Mouse (Mus musculus): ENCODE measurements at regions not wholly inside any gene's neighbourhood (a gene's known extent, or its start where the extent isn't known, plus 50 kb on each side); places are given as distances from the start of the nearest gene placed in this dataset.

- no peak for DNase-seq
- TF ChIP-seq CTCF (IDR thresholded peaks at IDR 0.05; ENCODE audit: borderline replicate concordance, insufficient read depth, low read depth, low read length), result no peak
- TF ChIP-seq POLR2A (IDR thresholded peaks at IDR 0.05; ENCODE audit: borderline replicate concordance, insufficient read depth, low read length), result no peak
- Histone ChIP-seq H3K27ac (ENCODE audit: insufficient read depth, low read length) (no peak overlapping the region), H3K4me1 (ENCODE audit: control insufficient read depth, insufficient read depth, low read length) (no peaks in the 10 kb centered on the region), H3K4me3 (replicated peaks; ENCODE audit: insufficient read depth, low read depth, low read length) (no peak overlapping the region), H3K27me3 (ENCODE audit: control insufficient read depth, insufficient read depth, low read length) (no peaks in the 10 kb centered on the region)
- WGBS, result 76% methylated on average over 3 of the region's 3 CpGs
Measured at GRCm38 (mm10) chr1:98906260-98906659, 485.3 kb downstream of the Slco6d1 start.

- no peak for DNase-seq
- TF ChIP-seq CTCF (IDR thresholded peaks at IDR 0.05; ENCODE audit: borderline replicate concordance, insufficient read depth, low read depth, low read length) (no peak), POLR2A (IDR thresholded peaks at IDR 0.05; ENCODE audit: borderline replicate concordance, insufficient read depth, low read length) (no peak)
- WGBS, result 92% methylated on average over 2 of the region's 2 CpGs
- no peak overlapping the region for H3K4me3 ChIP-seq (replicated peaks; ENCODE audit: insufficient read depth, low read depth, low read length)
- no peaks in the 10 kb centered on the region for H3K4me1 ChIP-seq (ENCODE audit: control insufficient read depth, insufficient read depth, low read length)
- no peak overlapping the region for H3K27ac ChIP-seq (ENCODE audit: insufficient read depth, low read length)
- H3K27me3 ChIP-seq (ENCODE audit: control insufficient read depth, insufficient read depth, low read length), result no peaks in the 10 kb centered on the region
Measured at GRCm38 (mm10) chr1:98923043-98923442, 502.1 kb downstream of the Slco6d1 start.

GRCm38 (mm10) chr1:98924933-98925332 is 504.0 kb downstream of the Slco6d1 start:
- Histone ChIP-seq H3K4me1 (ENCODE audit: control insufficient read depth, insufficient read depth, low read length) (no peaks in the 10 kb centered on the region), H3K27ac (ENCODE audit: insufficient read depth, low read length) (no peak overlapping the region), H3K27me3 (ENCODE audit: control insufficient read depth, insufficient read depth, low read length) (no peaks in the 10 kb centered on the region), H3K4me3 (replicated peaks; ENCODE audit: insufficient read depth, low read depth, low read length) (no peak overlapping the region)
- DNase-seq, result no peak
- no peak for TF ChIP-seq CTCF (IDR thresholded peaks at IDR 0.05; ENCODE audit: borderline replicate concordance, insufficient read depth, low read depth, low read length)
- TF ChIP-seq POLR2A (IDR thresholded peaks at IDR 0.05; ENCODE audit: borderline replicate concordance, insufficient read depth, low read length), result no peak
- 63% methylated on average over 2 of the region's 2 CpGs for WGBS

- no peak overlapping the region for H3K27ac ChIP-seq (ENCODE audit: insufficient read depth, low read length)
- 56% methylated on average over 1 of the region's 1 CpGs for WGBS
- TF ChIP-seq POLR2A (IDR thresholded peaks at IDR 0.05; ENCODE audit: borderline replicate concordance, insufficient read depth, low read length), result no peak
- no peak for TF ChIP-seq CTCF (IDR thresholded peaks at IDR 0.05; ENCODE audit: borderline replicate concordance, insufficient read depth, low read depth, low read length)
- no peak for DNase-seq
- no peaks in the 10 kb centered on the region for H3K4me1 ChIP-seq (ENCODE audit: control insufficient read depth, insufficient read depth, low read length)
- H3K27me3 ChIP-seq (ENCODE audit: control insufficient read depth, insufficient read depth, low read length), result no peaks in the 10 kb centered on the region
- no peak overlapping the region for H3K4me3 ChIP-seq (replicated peaks; ENCODE audit: insufficient read depth, low read depth, low read length)
Measured at GRCm38 (mm10) chr1:98930926-98931325, 510.0 kb downstream of the Slco6d1 start.

GRCm38 (mm10) chr1:98932239-98932638 is 511.3 kb downstream of the Slco6d1 start:
- Histone ChIP-seq H3K27ac (ENCODE audit: insufficient read depth, low read length) (no peak overlapping the region), H3K4me1 (ENCODE audit: control insufficient read depth, insufficient read depth, low read length) (no peaks in the 10 kb centered on the region), H3K27me3 (ENCODE audit: control insufficient read depth, insufficient read depth, low read length) (no peaks in the 10 kb centered on the region), H3K4me3 (replicated peaks; ENCODE audit: insufficient read depth, low read depth, low read length) (no peak overlapping the region)
- 97% methylated on average over 1 of the region's 1 CpGs for WGBS
- TF ChIP-seq POLR2A (IDR thresholded peaks at IDR 0.05; ENCODE audit: borderline replicate concordance, insufficient read depth, low read length) (no peak), CTCF (IDR thresholded peaks at IDR 0.05; ENCODE audit: borderline replicate concordance, insufficient read depth, low read depth, low read length) (no peak)
- no peak for DNase-seq

- Histone ChIP-seq H3K27me3 (ENCODE audit: control insufficient read depth, insufficient read depth, low read length) (no peaks in the 10 kb centered on the region; the same call in 1 of the 2 replicates), H3K4me3 (replicated peaks; ENCODE audit: insufficient read depth, low read depth, low read length) (no peak overlapping the region), H3K27ac (ENCODE audit: insufficient read depth, low read length) (no peak overlapping the region), H3K4me1 (ENCODE audit: control insufficient read depth, insufficient read depth, low read length) (no peaks in the 10 kb centered on the region)
- TF ChIP-seq POLR2A (IDR thresholded peaks at IDR 0.05; ENCODE audit: borderline replicate concordance, insufficient read depth, low read length) (no peak), CTCF (IDR thresholded peaks at IDR 0.05; ENCODE audit: borderline replicate concordance, insufficient read depth, low read depth, low read length) (no peak)
- 100% methylated on average over 1 of the region's 1 CpGs for WGBS
- no peak for DNase-seq
Measured at GRCm38 (mm10) chr1:98977686-98978085, 556.8 kb downstream of the Slco6d1 start.

Measured in cerebellum, adult 2 months (tissue).